8 mouse cellular contexts compared by ENCODE assay signal in genomic region chr9:49797508-49797820, GRCm38 (mm10). TPM values are rescaled to one million over a fixed set of nuclear protein-coding genes. Genes with fewer than 3 reads are reported as not detected.
A peak's percentile ranks its signal among the peaks of the same experiment; 100 is the strongest.
DNase-seq lines count a peak whose midpoint lies in the region; ATAC-seq and TF ChIP-seq lines count a peak whose summit lies in the region.

No protein-coding gene starts in this region.

- H3K4me1 ChIP-seq in kidney, embryonic 16.5 days (ENCODE audit: insufficient read depth, low read length), result peaks cover 17% of the 10 kb centered on the region
- peaks cover 13% of the 10 kb centered on the region for H3K4me1 ChIP-seq in embryonic facial prominence, embryonic 13.5 days
- peaks cover 9% of the 10 kb centered on the region for H3K4me1 ChIP-seq in hindbrain, postnatal 0 days (ENCODE audit: insufficient read depth, low read length)
- H3K4me1 ChIP-seq in midbrain, postnatal 0 days (ENCODE audit: insufficient read depth, low read length), result peaks cover 14% of the 10 kb centered on the region; the same call in 1 of the 2 replicates

- no peak; the same call in 1 of the 2 replicates for TF ChIP-seq CTCF in hindbrain, postnatal 0 days (IDR thresholded peaks at IDR 0.05; ENCODE audit: low read depth)
- no peak for TF ChIP-seq CTCF in midbrain, postnatal 0 days (IDR thresholded peaks at IDR 0.05)

- H3K4me2 ChIP-seq in kidney, embryonic 16.5 days (replicated peaks; ENCODE audit: low read depth, low read length), result peak overlapping the region; percentile 86
- peak overlapping the region; percentile 92 for H3K4me2 ChIP-seq in embryonic facial prominence, embryonic 13.5 days
- peak overlapping the region; percentile 78 for H3K4me2 ChIP-seq in hindbrain, postnatal 0 days (ENCODE audit: low read depth, low read length)
- H3K4me2 ChIP-seq in midbrain, postnatal 0 days (ENCODE audit: low read depth, low read length, poor library complexity, severe bottlenecking), result peak overlapping the region; percentile 66

- H3K4me3 ChIP-seq in kidney, embryonic 16.5 days (ENCODE audit: low read length), result peak overlapping the region; percentile 96
- peak overlapping the region; percentile 65 for H3K4me3 ChIP-seq in embryonic facial prominence, embryonic 13.5 days
- H3K4me3 ChIP-seq in hindbrain, postnatal 0 days (ENCODE audit: low read length), result peak overlapping the region; percentile 90
- peak overlapping the region; percentile 89 for H3K4me3 ChIP-seq in midbrain, postnatal 0 days (ENCODE audit: low read depth, low read length)

- ATAC-seq in kidney, embryonic 16.5 days (ENCODE audit: low FRiP score, low TSS enrichment), result no peak
- ATAC-seq in embryonic facial prominence, embryonic 13.5 days (ENCODE audit: insufficient number of reproducible peaks, insufficient read depth, low FRiP score, low TSS enrichment, low read depth), result no peak; the same call in 1 of the 2 replicates
- no peak; the same call in 1 of the 2 replicates for ATAC-seq in hindbrain, postnatal 0 days
- no peak for ATAC-seq in midbrain, postnatal 0 days (ENCODE audit: low FRiP score)
- no peak for ATAC-seq in activated CD4-positive, CD25-positive, alpha-beta regulatory T cell, adult 4 months

- H3K9me3 ChIP-seq in kidney, embryonic 16.5 days (ENCODE audit: low read length), result no peaks in the 10 kb centered on the region
- H3K9me3 ChIP-seq in embryonic facial prominence, embryonic 13.5 days, result no peaks in the 10 kb centered on the region
- H3K9me3 ChIP-seq in hindbrain, postnatal 0 days (ENCODE audit: low read length), result no peaks in the 10 kb centered on the region
- H3K9me3 ChIP-seq in midbrain, postnatal 0 days (ENCODE audit: low read length), result no peaks in the 10 kb centered on the region

- no peaks in the 10 kb centered on the region for H3K36me3 ChIP-seq in kidney, embryonic 16.5 days (ENCODE audit: insufficient read depth, low read length)
- no peaks in the 10 kb centered on the region for H3K36me3 ChIP-seq in embryonic facial prominence, embryonic 13.5 days
- no peaks in the 10 kb centered on the region for H3K36me3 ChIP-seq in hindbrain, postnatal 0 days (ENCODE audit: insufficient read depth, low read length)
- H3K36me3 ChIP-seq in midbrain, postnatal 0 days (ENCODE audit: insufficient read depth, low read length), result no peaks in the 10 kb centered on the region

- WGBS in kidney, embryonic 16.5 days, result under 1% methylated on average over 15 of the region's 15 CpGs
- 0% methylated on average over 15 of the region's 15 CpGs for WGBS in embryonic facial prominence, embryonic 13.5 days
- under 1% methylated on average over 14 of the region's 15 CpGs for WGBS in hindbrain, postnatal 0 days
- WGBS in midbrain, postnatal 0 days, result under 1% methylated on average over 15 of the region's 15 CpGs

- DNase-seq in kidney, postnatal 14 days, result no peak
- DNase-seq in hindbrain, postnatal 0 days (ENCODE audit: low spot score), result no peak
- DNase-seq in midbrain, postnatal 0 days (ENCODE audit: low spot score), result no peak
- no peak for DNase-seq in left cerebral cortex, adult 9 months (ENCODE audit: low spot score in 2 of 2)
- no peak for DNase-seq in frontal cortex, postnatal 25 days (ENCODE audit: low spot score in 2 of 2)

- no peaks in the 10 kb centered on the region for H3K27me3 ChIP-seq in kidney, embryonic 16.5 days (ENCODE audit: insufficient read depth, low read length)
- H3K27me3 ChIP-seq in embryonic facial prominence, embryonic 13.5 days, result peaks cover 11% of the 10 kb centered on the region
- H3K27me3 ChIP-seq in hindbrain, postnatal 0 days (ENCODE audit: insufficient read depth, low read length), result no peaks in the 10 kb centered on the region
- H3K27me3 ChIP-seq in midbrain, postnatal 0 days (ENCODE audit: insufficient read depth, low read length), result no peaks in the 10 kb centered on the region

- peak overlapping the region; percentile 85 for H3K9ac ChIP-seq in kidney, embryonic 16.5 days (replicated peaks; ENCODE audit: low read length)
- peak overlapping the region; percentile 76 for H3K9ac ChIP-seq in embryonic facial prominence, embryonic 13.5 days
- H3K9ac ChIP-seq in hindbrain, postnatal 0 days (replicated peaks; ENCODE audit: low read length), result peak overlapping the region; percentile 94
- H3K9ac ChIP-seq in midbrain, postnatal 0 days (replicated peaks; ENCODE audit: low read length, poor library complexity, severe bottlenecking), result peak overlapping the region; percentile 97

- peak overlapping the region; percentile 82 for H3K27ac ChIP-seq in kidney, embryonic 16.5 days (ENCODE audit: low read length)
- H3K27ac ChIP-seq in embryonic facial prominence, embryonic 13.5 days, result peak overlapping the region; percentile 83
- peak overlapping the region; percentile 95 for H3K27ac ChIP-seq in hindbrain, postnatal 0 days
- peak overlapping the region; percentile 98 for H3K27ac ChIP-seq in midbrain, postnatal 0 days (ENCODE audit: low read depth, low read length)

RNA-seq across cellular contexts. Expression of gene Ncam1, which starts 1.3 kb away (rescaled TPM):
- 137 and 168 TPM in 2 replicates for polyA plus RNA-seq in kidney, embryonic 16.5 days (2015; fragmentation: Nextera tagmentation; extraction: Ambion mirVana)
- polyA plus RNA-seq in embryonic facial prominence, embryonic 13.5 days (2015; fragmentation: Nextera tagmentation; extraction: Ambion mirVana), result 123 and 145 TPM in 2 replicates
- total RNA-seq in hindbrain, postnatal 0 days (2014; rRNA removed), result 411 and 489 TPM in 2 replicates
- polyA plus RNA-seq in hindbrain, postnatal 0 days (2015; fragmentation: Nextera tagmentation; extraction: Ambion mirVana), result 388 and 414 TPM in 2 replicates
- total RNA-seq in midbrain, postnatal 0 days (2014; rRNA removed), result 601 and 603 TPM in 2 replicates
- 615 and 685 TPM in 2 replicates for polyA plus RNA-seq in midbrain, postnatal 0 days (2015; fragmentation: Nextera tagmentation; extraction: Ambion mirVana)
- polyA plus RNA-seq in activated CD4-positive, CD25-positive, alpha-beta regulatory T cell, adult 4 months (2017; shearing (Covaris generic)), result under 1 TPM; 0.29 to 0.89 TPM

Comparison
In these comparisons a context has a peak if more than half of its experiments do, and no peak if none do; other contexts are left out.
1. RNA of gene Ncam1, which starts 1.3 kb away (polyA plus RNA-seq): 615 to 685 TPM in midbrain, postnatal 0 days, 388 to 414 TPM in hindbrain, postnatal 0 days, 137 to 168 TPM in kidney, embryonic 16.5 days and 123 to 145 TPM in embryonic facial prominence, embryonic 13.5 days; 0.29 to 0.89 TPM in activated CD4-positive, CD25-positive, alpha-beta regulatory T cell, adult 4 months; every median in the first group is over 10 times any median in the second.
2. Peak in every context shown above with its lines, with median percentiles within 50 percentile points of each other: H3K27ac ChIP-seq, H3K4me2 ChIP-seq, H3K4me3 ChIP-seq and H3K9ac ChIP-seq.